Mouse (Mus musculus) lung, postnatal 0 days (tissue): Measurements from ENCODE around the gene Hivep3.

Experiments
- CTCF ChIP-seq: IDR thresholded peaks from 2 replicates; pipeline ENCODE4 v1.5.1; 2016; ENCODE audit warnings: antibody characterized with exemption, mild to moderate bottlenecking
- EP300 ChIP-seq: IDR thresholded peaks from 2 replicates; pipeline ENCODE4 v1.6.1; 2016; ENCODE audit warnings: antibody characterized with exemption, mild to moderate bottlenecking, control low read depth

- peak; percentile 41 for TF ChIP-seq CTCF
- no peak for TF ChIP-seq EP300
These were observed 187.6 kb downstream of the Hivep3 start for GRCm38 (mm10) chr4:119921022-119921717.
